Mouse (Mus musculus): Measurements from ENCODE around the gene Olfr467. TPM values are rescaled to one million over a fixed set of nuclear protein-coding genes. Genes with fewer than 3 reads are reported as not detected.
A peak's percentile ranks its signal among the peaks of the same experiment; 100 is the strongest.

Olfr467 gene
- polyA plus RNA-seq (2014; fragmentation: Nextera tagmentation; extraction: Ambion mirVana): not detected in 2 replicates

- H3K9ac ChIP-seq (ENCODE audit: low read length): no peak within 1 kb of the TSS
- no peaks in the 10 kb centered on the region for H3K36me3 ChIP-seq (ENCODE audit: control insufficient read depth, insufficient read depth, low read length)
- H3K27ac ChIP-seq (ENCODE audit: low read depth, low read length): no peak within 1 kb of the TSS
- H3K4me2 ChIP-seq (ENCODE audit: low read depth): no peak within 1 kb of the TSS
- H3K27me3 ChIP-seq (ENCODE audit: control insufficient read depth, insufficient read depth, low read length): no peaks in the 10 kb centered on the region
- H3K9me3 ChIP-seq (ENCODE audit: control insufficient read depth, low read length): no peaks in the 10 kb centered on the region
- H3K4me1 ChIP-seq (ENCODE audit: control insufficient read depth, insufficient read depth, low read length): no peaks in the 10 kb centered on the region
- no peak for DNase-seq (ENCODE audit: low spot score)
- no peak for ATAC-seq (ENCODE audit: insufficient read depth, low FRiP score, low TSS enrichment)
- H3K4me3 ChIP-seq (ENCODE audit: low read depth, low read length): no peak within 1 kb of the TSS
Measured at GRCm38 (mm10) chr7:107811963-107812362, at the start of gene Olfr467. Olfr467 (plus strand) TSS chr7:107812263.

GRCm38 (mm10) chr7:107770812-107771211 is 41.3 kb upstream of the Olfr467 start:
- 61% methylated on average over 6 of the region's 6 CpGs for WGBS
- Histone ChIP-seq H3K27ac (ENCODE audit: low read depth, low read length) (no peak overlapping the region), H3K27me3 (ENCODE audit: control insufficient read depth, insufficient read depth, low read length) (no peaks in the 10 kb centered on the region), H3K9me3 (ENCODE audit: control insufficient read depth, low read length) (no peaks in the 10 kb centered on the region), H3K4me1 (ENCODE audit: control insufficient read depth, insufficient read depth, low read length) (no peaks in the 10 kb centered on the region), H3K4me3 (ENCODE audit: low read depth, low read length) (no peak overlapping the region), H3K36me3 (ENCODE audit: control insufficient read depth, insufficient read depth, low read length) (no peaks in the 10 kb centered on the region), H3K9ac (ENCODE audit: low read length) (no peak overlapping the region), H3K4me2 (ENCODE audit: low read depth) (no peak overlapping the region)
- no peak for DNase-seq (ENCODE audit: low spot score)
- no peak for ATAC-seq (ENCODE audit: insufficient read depth, low FRiP score, low TSS enrichment)

GRCm38 (mm10) chr7:107778216-107778615 is 33.8 kb upstream of the Olfr467 start:
- H3K9me3 ChIP-seq (ENCODE audit: control insufficient read depth, low read length): no peaks in the 10 kb centered on the region
- H3K4me3 ChIP-seq (ENCODE audit: low read depth, low read length): no peak overlapping the region
- DNase-seq (ENCODE audit: low spot score): no peak
- 96% methylated on average over 1 of the region's 1 CpGs for whole genome bisulfite sequencing
- ATAC-seq (ENCODE audit: insufficient read depth, low FRiP score, low TSS enrichment): no peak
- no peak overlapping the region for H3K9ac ChIP-seq (ENCODE audit: low read length)
- H3K4me2 ChIP-seq (ENCODE audit: low read depth): no peak overlapping the region
- no peaks in the 10 kb centered on the region for H3K36me3 ChIP-seq (ENCODE audit: control insufficient read depth, insufficient read depth, low read length)
- H3K27me3 ChIP-seq (ENCODE audit: control insufficient read depth, insufficient read depth, low read length): no peaks in the 10 kb centered on the region
- no peak overlapping the region for H3K27ac ChIP-seq (ENCODE audit: low read depth, low read length)
- H3K4me1 ChIP-seq (ENCODE audit: control insufficient read depth, insufficient read depth, low read length): no peaks in the 10 kb centered on the region

- H3K9ac ChIP-seq (ENCODE audit: low read length): no peak overlapping the region
- DNase-seq (ENCODE audit: low spot score) (no peak), ATAC-seq (ENCODE audit: insufficient read depth, low FRiP score, low TSS enrichment) (no peak)
- WGBS: 44% methylated on average over 4 of the region's 4 CpGs
- no peaks in the 10 kb centered on the region for H3K4me1 ChIP-seq (ENCODE audit: control insufficient read depth, insufficient read depth, low read length)
- no peak overlapping the region for H3K27ac ChIP-seq (ENCODE audit: low read depth, low read length)
- H3K4me2 ChIP-seq (ENCODE audit: low read depth): no peak overlapping the region
- H3K27me3 ChIP-seq (ENCODE audit: control insufficient read depth, insufficient read depth, low read length): no peaks in the 10 kb centered on the region
- no peaks in the 10 kb centered on the region for H3K9me3 ChIP-seq (ENCODE audit: control insufficient read depth, low read length)
- no peaks in the 10 kb centered on the region for H3K36me3 ChIP-seq (ENCODE audit: control insufficient read depth, insufficient read depth, low read length)
- no peak overlapping the region for H3K4me3 ChIP-seq (ENCODE audit: low read depth, low read length)
Measured at GRCm38 (mm10) chr7:107779611-107780010, 32.5 kb upstream of the Olfr467 start.

GRCm38 (mm10) chr7:107787977-107788620 is 24.0 kb upstream of the Olfr467 start:
- Histone ChIP-seq H3K36me3 (ENCODE audit: control insufficient read depth, insufficient read depth, low read length) (no peaks in the 10 kb centered on the region), H3K4me3 (ENCODE audit: low read depth, low read length) (no peak overlapping the region), H3K4me1 (ENCODE audit: control insufficient read depth, insufficient read depth, low read length) (no peaks in the 10 kb centered on the region), H3K9ac (ENCODE audit: low read length) (no peak overlapping the region), H3K27ac (ENCODE audit: low read depth, low read length) (no peak overlapping the region), H3K27me3 (ENCODE audit: control insufficient read depth, insufficient read depth, low read length) (no peaks in the 10 kb centered on the region), H3K4me2 (ENCODE audit: low read depth) (no peak overlapping the region), H3K9me3 (ENCODE audit: control insufficient read depth, low read length) (no peaks in the 10 kb centered on the region)
- WGBS: 54% methylated on average over 3 of the region's 3 CpGs
- no peak for ATAC-seq (ENCODE audit: insufficient read depth, low FRiP score, low TSS enrichment)
- DNase-seq (ENCODE audit: low spot score): peak; percentile 20

- no peak overlapping the region for H3K4me2 ChIP-seq (ENCODE audit: low read depth)
- H3K4me1 ChIP-seq (ENCODE audit: control insufficient read depth, insufficient read depth, low read length): no peaks in the 10 kb centered on the region
- H3K9me3 ChIP-seq (ENCODE audit: control insufficient read depth, low read length): no peaks in the 10 kb centered on the region
- no peak overlapping the region for H3K27ac ChIP-seq (ENCODE audit: low read depth, low read length)
- H3K36me3 ChIP-seq (ENCODE audit: control insufficient read depth, insufficient read depth, low read length): no peaks in the 10 kb centered on the region
- 93% methylated on average over 2 of the region's 2 CpGs for WGBS
- no peak overlapping the region for H3K9ac ChIP-seq (ENCODE audit: low read length)
- no peaks in the 10 kb centered on the region for H3K27me3 ChIP-seq (ENCODE audit: control insufficient read depth, insufficient read depth, low read length)
- DNase-seq (ENCODE audit: low spot score): no peak
- H3K4me3 ChIP-seq (ENCODE audit: low read depth, low read length): no peak overlapping the region
- no peak for ATAC-seq (ENCODE audit: insufficient read depth, low FRiP score, low TSS enrichment)
Measured at GRCm38 (mm10) chr7:107796500-107796899, 15.6 kb upstream of the Olfr467 start.

GRCm38 (mm10) chr7:107801108-107801507 is 11.0 kb upstream of the Olfr467 start, which contains the start of gene Ovch2:
Ovch2 (minus strand) TSS chr7:107801208.
- DNase-seq (ENCODE audit: low spot score) (no peak), ATAC-seq (ENCODE audit: insufficient read depth, low FRiP score, low TSS enrichment) (no peak)
- no peaks in the 10 kb centered on the region for H3K36me3 ChIP-seq (ENCODE audit: control insufficient read depth, insufficient read depth, low read length)
- WGBS: 91% methylated on average over 2 of the region's 2 CpGs
- no peak within 1 kb of the TSS for H3K9ac ChIP-seq (ENCODE audit: low read length)
- H3K27ac ChIP-seq (ENCODE audit: low read depth, low read length): no peak within 1 kb of the TSS
- no peak within 1 kb of the TSS for H3K4me3 ChIP-seq (ENCODE audit: low read depth, low read length)
- H3K4me1 ChIP-seq (ENCODE audit: control insufficient read depth, insufficient read depth, low read length): no peaks in the 10 kb centered on the region
- H3K4me2 ChIP-seq (ENCODE audit: low read depth): no peak within 1 kb of the TSS
- no peaks in the 10 kb centered on the region for H3K9me3 ChIP-seq (ENCODE audit: control insufficient read depth, low read length)
- H3K27me3 ChIP-seq (ENCODE audit: control insufficient read depth, insufficient read depth, low read length): no peaks in the 10 kb centered on the region

- WGBS: 74% methylated on average over 3 of the region's 3 CpGs
- ATAC-seq (ENCODE audit: insufficient read depth, low FRiP score, low TSS enrichment) (no peak), DNase-seq (ENCODE audit: low spot score) (no peak)
- no peak overlapping the region for H3K4me3 ChIP-seq (ENCODE audit: low read depth, low read length)
- H3K9ac ChIP-seq (ENCODE audit: low read length): no peak overlapping the region
- no peaks in the 10 kb centered on the region for H3K27me3 ChIP-seq (ENCODE audit: control insufficient read depth, insufficient read depth, low read length)
- H3K9me3 ChIP-seq (ENCODE audit: control insufficient read depth, low read length): no peaks in the 10 kb centered on the region
- H3K4me2 ChIP-seq (ENCODE audit: low read depth): no peak overlapping the region
- no peaks in the 10 kb centered on the region for H3K4me1 ChIP-seq (ENCODE audit: control insufficient read depth, insufficient read depth, low read length)
- H3K27ac ChIP-seq (ENCODE audit: low read depth, low read length): no peak overlapping the region
- H3K36me3 ChIP-seq (ENCODE audit: control insufficient read depth, insufficient read depth, low read length): no peaks in the 10 kb centered on the region
Measured at GRCm38 (mm10) chr7:107802138-107802537, 9.9 kb upstream of the Olfr467 start.

- no peaks in the 10 kb centered on the region for H3K36me3 ChIP-seq (ENCODE audit: control insufficient read depth, insufficient read depth, low read length)
- H3K9me3 ChIP-seq (ENCODE audit: control insufficient read depth, low read length): no peaks in the 10 kb centered on the region
- no peak overlapping the region for H3K4me3 ChIP-seq (ENCODE audit: low read depth, low read length)
- H3K9ac ChIP-seq (ENCODE audit: low read length): no peak overlapping the region
- ATAC-seq (ENCODE audit: insufficient read depth, low FRiP score, low TSS enrichment) (no peak), DNase-seq (ENCODE audit: low spot score) (no peak)
- H3K27ac ChIP-seq (ENCODE audit: low read depth, low read length): no peak overlapping the region
- H3K27me3 ChIP-seq (ENCODE audit: control insufficient read depth, insufficient read depth, low read length): no peaks in the 10 kb centered on the region
- no peaks in the 10 kb centered on the region for H3K4me1 ChIP-seq (ENCODE audit: control insufficient read depth, insufficient read depth, low read length)
- no peak overlapping the region for H3K4me2 ChIP-seq (ENCODE audit: low read depth)
Measured at GRCm38 (mm10) chr7:107819442-107819841, 7.4 kb downstream of the Olfr467 start.
